Mouse (Mus musculus): ENCODE data around the gene Ap5m1. TPM values are rescaled to one million over a fixed set of nuclear protein-coding genes. Genes with fewer than 3 reads are reported as not detected.
"Not testable (repeated sequence)": the region's sequence is repeated elsewhere in the genome, so short reads cannot be mapped to it uniquely, and the experiment has no call there.

Ap5m1 gene
- polyA plus RNA-seq, 1 experiment from 2014 or later, result 25.5 TPM

GRCm38 (mm10) chr14:49078820-49079219 is 12.9 kb downstream of the Ap5m1 start:
- Histone ChIP-seq H3K4me3 (no peak overlapping the region), H3K9me3 (no peaks in the 10 kb centered on the region), H3K4me1 (no peaks in the 10 kb centered on the region), H3K4me2 (replicated peaks) (no peak overlapping the region), H3K36me3 (peaks cover 16% of the 10 kb centered on the region; the same call in 1 of the 2 replicates), H3K27ac (replicated peaks) (no peak overlapping the region), H3K9ac (replicated peaks) (no peak overlapping the region), H3K27me3 (no peaks in the 10 kb centered on the region)
- no peak for ATAC-seq (replicated peaks)
- WGBS, result 96% methylated on average over 2 of the region's 2 CpGs

- Histone ChIP-seq H3K36me3 (0 out of 2 replicates have a peak, but pooled peaks cover 12% of the 10 kb centered on the region), H3K4me2 (replicated peaks) (no peak overlapping the region), H3K9me3 (no peaks in the 10 kb centered on the region), H3K4me3 (no peak overlapping the region), H3K27ac (replicated peaks) (no peak overlapping the region), H3K9ac (replicated peaks) (no peak overlapping the region), H3K27me3 (no peaks in the 10 kb centered on the region), H3K4me1 (no peaks in the 10 kb centered on the region)
- no peak for ATAC-seq (replicated peaks)
- WGBS, result 86% methylated on average over 4 of the region's 4 CpGs
These were observed 20.6 kb downstream of the Ap5m1 start for GRCm38 (mm10) chr14:49086522-49086921.

DNA sequence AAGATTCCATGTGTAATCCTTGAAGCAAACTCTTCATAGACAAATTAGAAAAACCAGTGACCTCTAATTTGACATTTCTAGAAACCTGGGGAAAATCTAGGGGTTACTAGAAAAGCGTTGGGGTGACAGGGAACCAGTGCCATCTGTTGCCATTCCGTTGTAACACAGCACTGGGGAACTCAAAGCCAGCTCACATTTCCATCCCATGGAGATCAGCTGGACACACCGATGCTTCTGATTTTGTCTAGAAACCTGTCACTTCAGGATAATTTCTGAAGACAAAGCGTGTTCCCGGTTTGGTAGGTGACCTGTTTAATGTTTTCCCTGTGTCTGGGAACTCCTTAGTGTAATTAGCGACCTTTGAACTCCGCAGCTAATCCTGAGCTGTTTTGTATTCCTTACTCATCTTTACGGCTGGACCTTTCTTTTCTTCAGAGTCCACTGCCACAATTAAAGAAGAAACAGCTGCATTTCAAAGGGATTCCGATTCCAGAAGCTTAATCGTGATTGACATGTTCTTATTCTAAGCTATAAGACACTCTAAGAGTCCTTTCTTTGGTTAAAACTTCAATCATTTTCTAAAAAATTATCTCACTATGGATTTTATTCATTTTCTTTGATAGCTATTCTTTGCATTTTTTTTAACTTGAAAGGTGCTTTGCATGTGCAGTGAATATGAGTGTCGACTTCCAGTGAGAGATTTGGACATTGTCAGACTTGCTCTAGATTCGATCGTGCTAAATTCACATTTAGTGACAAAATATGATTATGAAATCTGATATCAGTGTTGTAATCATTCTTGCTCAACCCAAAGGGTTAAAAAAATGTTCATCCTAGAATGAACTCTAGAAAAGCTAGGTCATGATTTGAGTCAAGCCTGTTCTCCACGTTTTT is 22.5 kb downstream of the Ap5m1 start:
- Histone ChIP-seq H3K27ac (replicated peaks) (no peak overlapping the region), H3K4me1 (no peaks in the 10 kb centered on the region), H3K9ac (replicated peaks) (no peak overlapping the region), H3K27me3 (no peaks in the 10 kb centered on the region), H3K36me3 (0 out of 2 replicates have a peak, but pooled peaks cover 12% of the 10 kb centered on the region), H3K4me2 (replicated peaks) (no peak overlapping the region), H3K9me3 (no peaks in the 10 kb centered on the region), H3K4me3 (no peak overlapping the region)
- 8% methylated on average over 14 of the region's 14 CpGs for WGBS
- ATAC-seq (replicated peaks), result no peak

GRCm38 (mm10) chr14:49089461-49090058 is 23.7 kb downstream of the Ap5m1 start:
- no peaks in the 10 kb centered on the region for H3K4me1 ChIP-seq
- no peak overlapping the region for H3K4me3 ChIP-seq
- 0 out of 2 replicates have a peak, but pooled peaks cover 7% of the 10 kb centered on the region for H3K36me3 ChIP-seq
- no peaks in the 10 kb centered on the region for H3K9me3 ChIP-seq
- no peak overlapping the region for H3K9ac ChIP-seq (replicated peaks)
- ATAC-seq (replicated peaks), result no peak
- H3K4me2 ChIP-seq (replicated peaks), result no peak overlapping the region
- H3K27me3 ChIP-seq, result no peaks in the 10 kb centered on the region
- WGBS, result 4% methylated on average over 6 of the region's 6 CpGs
- H3K27ac ChIP-seq (replicated peaks), result no peak overlapping the region

DNA sequence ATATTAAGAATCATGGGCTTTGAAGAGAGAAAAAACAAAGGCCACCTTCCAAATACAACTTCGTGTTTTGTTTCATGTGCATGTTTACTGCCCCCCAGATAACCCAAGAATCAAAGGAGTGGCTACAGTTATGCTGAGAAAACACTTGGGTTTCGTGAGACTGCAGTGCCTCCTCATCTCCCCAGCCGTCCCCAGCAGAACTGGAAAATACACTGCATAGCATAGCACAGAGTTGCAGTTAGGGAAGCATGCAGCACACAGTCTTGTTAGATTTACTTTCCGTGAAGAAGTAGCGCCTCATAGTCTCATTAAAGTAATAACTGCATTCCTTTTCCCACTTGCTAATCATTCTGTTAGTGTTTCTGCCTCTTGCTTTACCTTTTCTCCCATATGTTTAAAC is 24.2 kb downstream of the Ap5m1 start:
- no peak overlapping the region for H3K27ac ChIP-seq (replicated peaks)
- H3K9ac ChIP-seq (replicated peaks), result no peak overlapping the region
- H3K27me3 ChIP-seq, result no peaks in the 10 kb centered on the region
- no peak overlapping the region for H3K4me2 ChIP-seq (replicated peaks)
- no peak overlapping the region for H3K4me3 ChIP-seq
- no peaks in the 10 kb centered on the region for H3K9me3 ChIP-seq
- no peaks in the 10 kb centered on the region for H3K4me1 ChIP-seq
- 0 out of 2 replicates have a peak, but pooled peaks cover 5% of the 10 kb centered on the region for H3K36me3 ChIP-seq
- 17% methylated on average over 5 of the region's 5 CpGs for WGBS
- no peak for ATAC-seq (replicated peaks)

GRCm38 (mm10) chr14:49091277-49091676 is 25.4 kb downstream of the Ap5m1 start:
- 45% methylated on average over 4 of the region's 4 CpGs for WGBS
- Histone ChIP-seq H3K27me3 (no peaks in the 10 kb centered on the region), H3K4me3 (no peak overlapping the region), H3K9ac (replicated peaks) (no peak overlapping the region), H3K9me3 (no peaks in the 10 kb centered on the region), H3K4me2 (replicated peaks) (no peak overlapping the region), H3K36me3 (0 out of 2 replicates have a peak, but pooled peaks cover 2% of the 10 kb centered on the region), H3K27ac (replicated peaks) (no peak overlapping the region), H3K4me1 (no peaks in the 10 kb centered on the region)
- ATAC-seq (replicated peaks), result no peak

DNA sequence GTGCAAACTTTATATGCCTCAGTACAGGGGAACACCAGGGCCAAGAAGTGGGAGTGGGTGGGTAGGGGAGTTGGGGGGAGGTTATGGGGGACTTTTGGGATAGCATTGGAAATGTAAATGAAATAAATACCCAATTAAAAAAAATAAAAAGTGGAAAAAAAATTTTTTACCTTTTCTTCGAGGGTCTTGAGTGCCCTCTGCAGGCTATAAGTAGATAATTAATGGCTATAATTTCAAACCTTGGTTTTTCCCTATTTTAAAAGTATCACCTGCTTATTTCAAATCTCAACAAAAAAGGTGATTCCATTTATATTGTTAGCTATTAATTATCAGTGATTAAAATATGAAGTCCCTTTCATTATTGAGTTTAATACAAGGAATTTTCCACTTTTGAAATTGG is 25.9 kb downstream of the Ap5m1 start:
- not testable (repeated sequence) for H3K4me1 ChIP-seq; ATAC-seq (replicated peaks); H3K4me2 ChIP-seq (replicated peaks); H3K4me3 ChIP-seq; H3K9ac ChIP-seq (replicated peaks); H3K27me3 ChIP-seq; H3K9me3 ChIP-seq; H3K36me3 ChIP-seq; H3K27ac ChIP-seq (replicated peaks)
- 27% methylated on average over 1 of the region's 1 CpGs for WGBS

DNA sequence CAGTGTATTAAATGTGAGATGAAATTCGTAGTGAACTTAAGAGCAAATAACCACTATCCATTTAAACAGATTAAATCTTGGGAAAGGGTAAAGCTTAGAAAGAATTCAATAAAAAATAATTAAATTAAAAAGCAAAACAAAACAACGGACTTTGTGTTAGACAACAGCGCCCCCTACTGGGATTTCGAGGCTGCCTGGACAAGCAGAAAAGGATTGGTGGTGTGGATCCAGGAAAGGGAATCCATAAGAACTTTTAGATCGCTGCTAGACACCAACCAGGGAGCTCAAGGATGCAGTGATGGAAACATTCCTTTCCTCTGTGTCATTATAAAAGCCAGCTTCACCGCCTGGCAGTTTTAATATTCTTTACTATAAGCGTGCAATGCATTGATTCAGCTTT is 52.5 kb downstream of the Ap5m1 start:
- 9% methylated on average over 7 of the region's 7 CpGs for WGBS

GRCm38 (mm10) chr14:49121723-49122122 is 55.8 kb downstream of the Ap5m1 start:
- H3K36me3 ChIP-seq, result no peaks in the 10 kb centered on the region
- no peak overlapping the region for H3K4me2 ChIP-seq (replicated peaks)
- H3K9ac ChIP-seq (replicated peaks), result no peak overlapping the region
- no peaks in the 10 kb centered on the region for H3K9me3 ChIP-seq
- H3K27me3 ChIP-seq, result no peaks in the 10 kb centered on the region
- no peak overlapping the region for H3K27ac ChIP-seq (replicated peaks)
- H3K4me3 ChIP-seq, result no peak overlapping the region
- ATAC-seq (replicated peaks), result no peak
- 62% methylated on average over 9 of the region's 9 CpGs for WGBS
- H3K4me1 ChIP-seq, result no peaks in the 10 kb centered on the region

More for the DNA sequence above, 52.5 kb downstream of the Ap5m1 start:
- Histone ChIP-seq H3K4me3 (no peak overlapping the region), H3K4me1 (no peaks in the 10 kb centered on the region), H3K36me3 (no peaks in the 10 kb centered on the region), H3K27ac (replicated peaks) (no peak overlapping the region), H3K9me3 (no peaks in the 10 kb centered on the region), H3K9ac (replicated peaks) (no peak overlapping the region), H3K27me3 (no peaks in the 10 kb centered on the region), H3K4me2 (replicated peaks) (no peak overlapping the region)
- ATAC-seq (replicated peaks), result no peak

DNA sequence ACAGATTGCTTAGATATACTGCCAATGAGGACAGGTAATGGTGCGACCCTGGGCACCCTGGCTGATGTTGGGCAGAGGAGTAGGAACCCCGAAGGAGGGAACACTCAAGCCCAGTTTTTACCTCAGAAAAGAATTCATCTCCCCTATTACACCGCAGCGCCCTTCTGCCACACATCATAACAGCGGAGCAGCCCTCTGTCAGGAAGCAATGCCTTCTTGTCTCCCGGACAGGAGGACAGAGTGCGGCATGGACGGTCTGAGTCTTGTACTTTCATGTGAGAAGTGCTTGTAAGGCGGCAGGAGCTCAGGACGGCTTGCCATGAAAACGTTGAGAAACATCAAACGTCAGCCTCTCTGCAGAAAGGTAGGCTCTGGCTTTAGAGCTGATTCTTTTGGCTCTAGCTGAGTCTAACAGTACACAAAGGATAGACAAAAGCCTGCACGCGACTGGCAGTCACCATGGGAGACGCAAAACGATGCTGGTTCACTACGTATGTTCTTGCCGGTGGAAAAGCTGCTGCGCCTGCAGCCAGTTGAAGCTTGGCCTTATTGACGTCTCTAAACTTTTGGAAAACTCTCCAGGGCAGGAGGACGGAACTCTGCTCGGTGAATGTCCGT is 61.4 kb downstream of the Ap5m1 start:
- WGBS, result 26% methylated on average over 23 of the region's 23 CpGs
- no peak overlapping the region for H3K27ac ChIP-seq (replicated peaks)

DNA sequence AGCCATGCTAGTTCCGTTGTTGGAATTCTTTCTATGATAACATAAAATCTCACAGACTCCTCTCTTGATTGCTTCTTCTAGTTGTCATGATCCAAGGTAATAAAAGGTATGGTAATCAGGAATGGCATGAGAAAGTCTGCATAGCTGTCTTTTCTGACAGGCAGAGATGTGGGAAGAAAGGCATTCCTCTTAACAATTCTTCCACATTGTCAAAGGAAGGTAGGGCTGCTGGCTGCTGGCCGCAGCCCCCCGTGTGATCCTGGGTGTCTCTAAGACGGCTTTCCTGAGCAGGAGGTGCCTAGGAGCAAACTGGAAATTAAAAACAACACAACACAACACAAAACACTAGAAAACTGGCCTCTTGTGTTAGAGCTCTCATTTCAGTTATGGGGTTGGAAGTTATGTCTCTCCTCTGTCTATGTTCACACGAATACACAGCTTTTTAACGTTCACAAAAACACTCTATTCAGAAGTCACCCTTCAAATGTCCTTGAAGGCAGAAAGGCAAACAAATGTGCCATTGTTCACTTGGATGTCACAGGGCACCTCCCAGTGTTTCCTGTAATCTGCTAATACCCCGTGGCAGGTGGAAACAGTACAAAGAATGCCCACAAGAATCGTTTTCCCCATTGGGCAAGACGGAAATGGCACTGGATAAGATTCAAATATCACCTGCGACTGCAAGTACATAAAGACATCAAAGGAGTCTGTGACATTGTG is 62.8 kb downstream of the Ap5m1 start:
- H3K9me3 ChIP-seq, result no peaks in the 10 kb centered on the region
- H3K27me3 ChIP-seq, result no peaks in the 10 kb centered on the region
- H3K9ac ChIP-seq (replicated peaks), result no peak overlapping the region
- no peak overlapping the region for H3K4me3 ChIP-seq
- no peaks in the 10 kb centered on the region for H3K36me3 ChIP-seq
- no peak overlapping the region for H3K4me2 ChIP-seq (replicated peaks)
- 0 out of 2 replicates have a peak, but pooled peaks cover 6% of the 10 kb centered on the region for H3K4me1 ChIP-seq
- no peak overlapping the region for H3K27ac ChIP-seq (replicated peaks)
- WGBS, result 28% methylated on average over 10 of the region's 10 CpGs
- no peak for ATAC-seq (replicated peaks)

More for the DNA sequence above, 61.4 kb downstream of the Ap5m1 start:
- Histone ChIP-seq H3K4me1 (0 out of 2 replicates have a peak, but pooled peaks cover 6% of the 10 kb centered on the region), H3K27me3 (no peaks in the 10 kb centered on the region), H3K4me2 (replicated peaks) (peak overlapping the region; percentile 35), H3K36me3 (no peaks in the 10 kb centered on the region), H3K9ac (replicated peaks) (peak overlapping the region; percentile 27; the same call in 1 of the 2 replicates), H3K4me3 (peak overlapping the region; percentile 15), H3K9me3 (no peaks in the 10 kb centered on the region)
- ATAC-seq (replicated peaks), result peak; percentile 57
